In the genomic region with DNA sequence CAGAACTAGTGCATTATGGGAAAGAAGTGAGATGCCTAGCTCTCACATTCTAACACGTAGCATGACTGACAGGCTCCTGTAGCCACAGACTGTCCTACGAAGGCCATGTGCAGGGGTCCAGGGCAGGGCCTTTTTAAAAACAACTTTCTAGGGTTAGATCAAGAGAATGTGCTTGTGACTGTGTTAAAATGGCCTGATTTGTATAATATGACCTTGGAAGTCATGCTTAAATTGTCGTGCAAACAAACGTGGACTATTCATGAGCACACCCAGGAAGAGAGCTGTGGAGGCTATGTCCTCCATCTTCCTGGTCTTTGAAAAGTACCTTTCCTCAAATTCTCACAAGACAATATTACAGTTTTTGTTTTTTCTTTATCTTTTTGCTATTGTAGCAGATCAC, we compare ENCODE assay signal across 26 mouse cellular contexts.
"Had no signal": no experiment of that assay in that cellular context is flagged by ENCODE, and none has a peak within 500 bp of the region (broad histone marks: within the 10 kb centered on the region; RNA-seq: fewer than 3 reads in every experiment).

No protein-coding gene starts in this region.

- H3K27ac ChIP-seq: heart, adult 2 months; hindbrain, embryonic 10.5 days; hindbrain, embryonic 12.5 days; hindbrain, embryonic 14.5 days; intestine, embryonic 15.5 days; layer of hippocampus, adult 2 months; limb, embryonic 13.5 days; limb, embryonic 15.5 days; liver, embryonic 12.5 days; liver, embryonic 14.5 days had no signal

- ATAC-seq: hindbrain, embryonic 16.5 days; intestine, embryonic 15.5 days; intestine, postnatal 0 days; liver, embryonic 12.5 days had no signal

- DNase-seq: gastrocnemius, postnatal 14 days; gastrocnemius, postnatal 36 days; heart, adult 11 months; heart, adult 2 months; heart, postnatal 10 days; heart, postnatal 4 days; kidney, adult 18-20 months; kidney, adult 8-10 months; kidney, postnatal 10 days; kidney, postnatal 25 days; kidney, postnatal 4 days; layer of hippocampus, adult 9-11 months; layer of hippocampus, postnatal 36 days; left cerebral cortex, postnatal 4 days had no signal

- H3K4me3 ChIP-seq: heart, adult 2 months; heart, embryonic 12.5 days; hindbrain, embryonic 10.5 days; hindbrain, embryonic 12.5 days; intestine, embryonic 15.5 days; layer of hippocampus, adult 2 months; limb, embryonic 13.5 days; limb, embryonic 15.5 days; liver, embryonic 12.5 days had no signal

- H3K4me1 ChIP-seq: liver, embryonic 12.5 days had no signal

- H3K27me3 ChIP-seq: heart, embryonic 12.5 days; hindbrain, embryonic 12.5 days; intestine, embryonic 15.5 days; limb, embryonic 13.5 days; limb, embryonic 15.5 days; liver, embryonic 12.5 days had no signal
